Mouse (Mus musculus): ENCODE measurements around the gene Colq. TPM values are rescaled to one million over a fixed set of nuclear protein-coding genes. Genes with fewer than 3 reads are reported as not detected.

Colq gene
- total RNA-seq, 4 experiments from 2014 or later: 0.82 to 1.6 (median 1.2) TPM

Other genes with a start within 250 kb of the Colq start
- 10 to 100 TPM; 44.6 to 70.2 (median 56.1) TPM for gene Sh3bp5, start 155.3 kb downstream of the Colq start, total RNA-seq (2022)
- 10 to 100 TPM; 12.5 to 16.6 (median 13.3) TPM for gene Eaf1, start 96.9 kb downstream of the Colq start, total RNA-seq (2022)
- 10 to 100 TPM; 30.8 to 37.8 (median 34.0) TPM for gene Mettl6, start 96.3 kb downstream of the Colq start, total RNA-seq (2022)
- gene Gm49387, start 49.5 kb upstream of the Colq start, total RNA-seq (2022): not detected
- 10 to 100 TPM; 10.5 to 13.9 (median 11.4) TPM for gene Btd, start 49.7 kb upstream of the Colq start, total RNA-seq (2022)
- gene Hacl1, start 49.9 kb upstream of the Colq start, total RNA-seq (2022): 10 to 100 TPM in 2 of 4 experiments, 1 to 10 TPM in 2; 6.4 to 10.4 (median 9.8) TPM
- 10 to 100 TPM; 61.3 to 65.9 (median 64.2) TPM for gene Ankrd28, start 239.3 kb upstream of the Colq start, total RNA-seq (2022)